Mouse (Mus musculus): ENCODE results near the gene Dmp1. TPM values are rescaled to one million over a fixed set of nuclear protein-coding genes. Genes with fewer than 3 reads are reported as not detected.

Dmp1 gene
- polyA plus RNA-seq, 1 experiment: 3.5 TPM

DNA sequence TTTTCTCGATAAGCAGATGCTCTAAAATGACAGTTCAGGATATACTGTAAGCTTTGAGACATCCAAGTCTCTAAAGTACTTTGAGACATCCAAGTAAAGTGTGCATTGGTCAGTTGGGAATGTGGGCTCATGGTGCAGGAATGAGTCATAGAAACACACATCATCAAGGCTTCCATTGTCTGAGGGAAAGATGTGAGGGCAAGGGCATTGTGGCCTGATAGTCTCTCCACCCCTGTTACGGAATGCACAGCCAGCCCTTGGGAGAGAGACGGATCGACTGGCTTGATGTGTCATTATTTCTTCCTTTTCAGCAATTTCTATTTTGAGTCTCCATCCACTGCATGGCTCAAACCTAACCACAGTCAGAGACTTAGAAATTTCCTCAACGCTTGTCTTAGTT, 49.4 kb downstream of the Dmp1 start:
- H3K27ac ChIP-seq (ENCODE audit: insufficient read depth, low read length): no peak overlapping the region
- no peak overlapping the region for H3K4me3 ChIP-seq (ENCODE audit: insufficient read depth, low read length)
- TF ChIP-seq CTCF (IDR thresholded peaks at IDR 0.05; ENCODE audit: extremely low read depth, insufficient read depth, low read length): no peak
- no peak for TF ChIP-seq POLR2A (IDR thresholded peaks at IDR 0.05; ENCODE audit: extremely low read depth, insufficient read depth, low read length)
- no peaks in the 10 kb centered on the region for H3K4me1 ChIP-seq (ENCODE audit: control insufficient read depth, insufficient read depth, low read length)

DNA sequence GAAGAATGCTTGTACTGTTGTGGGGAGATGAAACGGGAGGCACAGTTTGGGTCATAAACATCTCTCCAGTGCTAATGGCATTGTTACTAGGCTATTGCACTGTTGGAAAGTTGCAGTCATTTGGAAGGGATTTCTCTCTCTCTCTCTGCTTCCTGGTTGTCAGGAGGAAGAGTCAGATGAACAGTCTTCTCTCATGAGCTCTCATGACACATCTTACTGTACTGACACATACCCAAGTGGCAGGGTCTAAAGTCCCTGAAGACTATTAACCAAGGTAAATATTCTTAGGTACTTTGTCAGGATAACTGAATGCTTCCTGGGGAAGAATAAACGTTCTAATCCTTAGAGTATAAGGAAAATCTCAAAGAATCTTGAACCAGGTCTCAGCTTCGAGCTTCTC, 54.2 kb downstream of the Dmp1 start:
- H3K4me1 ChIP-seq (ENCODE audit: control insufficient read depth, insufficient read depth, low read length): no peaks in the 10 kb centered on the region
- no peak overlapping the region for H3K4me3 ChIP-seq (ENCODE audit: insufficient read depth, low read length)
- TF ChIP-seq POLR2A (IDR thresholded peaks at IDR 0.05; ENCODE audit: extremely low read depth, insufficient read depth, low read length) (no peak), CTCF (IDR thresholded peaks at IDR 0.05; ENCODE audit: extremely low read depth, insufficient read depth, low read length) (no peak)
- no peak overlapping the region for H3K27ac ChIP-seq (ENCODE audit: insufficient read depth, low read length)

DNA sequence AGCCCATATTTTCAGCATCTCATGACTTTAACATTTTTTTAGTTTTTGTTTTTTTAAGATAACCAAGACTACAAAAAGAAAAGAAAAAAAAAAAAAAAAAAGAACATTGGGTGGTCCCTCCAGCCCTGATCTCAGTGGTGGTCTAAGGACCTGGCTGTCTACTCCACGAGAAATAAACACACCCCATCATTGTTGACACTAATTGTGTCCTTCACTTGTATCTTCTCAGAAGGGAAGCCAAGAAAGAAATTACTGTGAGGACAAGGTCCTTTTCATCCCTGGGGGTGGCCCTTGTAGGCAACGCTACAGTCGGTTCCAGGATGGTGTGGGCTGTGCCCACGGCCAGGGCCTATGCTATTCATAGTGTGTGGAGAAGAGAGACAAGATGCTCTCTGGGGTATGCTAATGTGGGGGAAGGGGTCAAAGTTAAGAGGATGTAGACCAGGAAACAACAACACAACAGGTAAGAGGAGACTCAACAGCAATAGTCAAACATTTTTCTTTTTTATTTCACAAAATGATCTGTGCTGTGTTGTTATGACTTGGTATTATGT, 59.6 kb downstream of the Dmp1 start:
- H3K4me3 ChIP-seq (ENCODE audit: insufficient read depth, low read length): no peak overlapping the region
- TF ChIP-seq CTCF (IDR thresholded peaks at IDR 0.05; ENCODE audit: extremely low read depth, insufficient read depth, low read length) (no peak), POLR2A (IDR thresholded peaks at IDR 0.05; ENCODE audit: extremely low read depth, insufficient read depth, low read length) (no peak)
- no peaks in the 10 kb centered on the region for H3K4me1 ChIP-seq (ENCODE audit: control insufficient read depth, insufficient read depth, low read length)
- H3K27ac ChIP-seq (ENCODE audit: insufficient read depth, low read length): no peak overlapping the region

DNA sequence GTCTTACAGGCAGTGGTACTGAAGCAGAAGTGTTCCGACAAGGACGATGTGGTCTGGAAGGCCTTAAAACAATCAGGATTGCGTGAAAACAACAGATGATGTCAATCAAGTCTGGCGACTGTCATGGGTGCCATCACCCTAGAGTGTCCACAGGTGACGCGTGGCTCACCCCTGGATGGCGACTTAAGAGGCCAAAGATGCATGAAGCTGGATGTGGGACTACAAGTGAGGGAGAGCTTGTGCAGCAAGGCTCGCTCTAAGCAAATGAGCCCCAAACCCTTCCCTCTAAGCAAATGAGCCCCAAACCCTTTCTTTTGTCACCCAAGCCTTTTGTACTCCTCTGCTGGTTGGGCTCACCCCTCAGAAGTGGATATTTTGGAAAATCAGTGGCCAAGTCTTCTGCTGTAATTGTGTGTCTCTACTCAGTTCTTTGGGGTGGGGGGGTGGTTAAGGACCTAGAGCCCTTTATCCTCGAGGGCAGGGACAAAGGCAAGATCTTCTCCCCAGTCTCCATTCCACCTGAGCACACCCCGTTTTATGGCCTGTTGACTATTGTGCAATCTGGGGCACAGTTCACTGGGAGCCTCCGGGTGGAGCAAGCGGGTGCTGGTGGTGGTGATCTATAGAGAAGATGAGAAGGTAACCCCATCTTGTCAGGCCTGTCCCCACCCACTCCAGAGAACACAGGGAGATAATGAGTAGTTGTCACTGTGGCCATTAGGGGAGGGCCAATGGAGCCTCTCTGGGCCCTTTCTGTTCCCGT, 60.8 kb downstream of the Dmp1 start:
- no peak for TF ChIP-seq CTCF (IDR thresholded peaks at IDR 0.05; ENCODE audit: extremely low read depth, insufficient read depth, low read length)
- no peak for TF ChIP-seq POLR2A (IDR thresholded peaks at IDR 0.05; ENCODE audit: extremely low read depth, insufficient read depth, low read length)
- no peaks in the 10 kb centered on the region for H3K4me1 ChIP-seq (ENCODE audit: control insufficient read depth, insufficient read depth, low read length)
- H3K27ac ChIP-seq (ENCODE audit: insufficient read depth, low read length): no peak overlapping the region
- no peak overlapping the region for H3K4me3 ChIP-seq (ENCODE audit: insufficient read depth, low read length)

Other genes with a start within 250 kb of the Dmp1 start
- 0.17 and 0.54 TPM in 2 replicates for gene Hsd17b13, start 225.2 kb upstream of the Dmp1 start, polyA plus RNA-seq (2012; rRNA removed)
- 38.1 and 41.4 TPM in 2 replicates for gene Hsd17b11, start 180.7 kb upstream of the Dmp1 start, polyA plus RNA-seq (2012; rRNA removed)
- gene Nudt9, start 156.3 kb upstream of the Dmp1 start, polyA plus RNA-seq (2012; rRNA removed): 75.7 and 82.3 TPM in 2 replicates
- gene Gm17660, start 125.0 kb upstream of the Dmp1 start, polyA plus RNA-seq (2012; rRNA removed): 0.25 TPM in 1 of 2 replicates, not detected in the other
- 1,820 and 1,861 TPM in 2 replicates for gene Sparcl1, start 88.9 kb upstream of the Dmp1 start, polyA plus RNA-seq (2012; rRNA removed)
- 0.02 TPM in 1 of 2 replicates, not detected in the other for gene Dspp, start 31.9 kb upstream of the Dmp1 start, polyA plus RNA-seq (2012; rRNA removed)
- gene Ibsp, start 96.6 kb downstream of the Dmp1 start, polyA plus RNA-seq (2012; rRNA removed): 0.08 and 0.10 TPM in 2 replicates
- gene Mepe, start 122.7 kb downstream of the Dmp1 start, polyA plus RNA-seq (2012; rRNA removed): not detected in 2 replicates
- 17.0 and 18.6 TPM in 2 replicates for gene Spp1, start 232.5 kb downstream of the Dmp1 start, polyA plus RNA-seq (2012; rRNA removed)

Measured in cortical plate, adult 2 months (tissue).